Mouse (Mus musculus) midbrain, embryonic 16.5 days (tissue): Measurements from ENCODE around the gene 2310022A10Rik. TPM values are rescaled to one million over a fixed set of nuclear protein-coding genes. Genes with fewer than 3 reads are reported as not detected.

Source experiments
- ATAC-seq: fragments of 200-750 bp; cut with Nextera tagmentation; 2 replicates; pipeline ENCODE4 v1.8.0; 2017; ENCODE audit warnings: moderate TSS enrichment
- H3K27ac ChIP-seq: fragments of 300-500 bp; sonication (generic); 2 replicates; pipeline ENCODE4 v1.5.1; 2014; ENCODE audit warnings: mild to moderate bottlenecking, low read length, mixed read lengths
- H3K27me3 ChIP-seq: fragments of 300-500 bp; sonication (generic); 2 replicates; pipeline ENCODE4 v1.6.1; 2014; ENCODE audit warnings: low read depth, low read length, mixed read lengths; ENCODE audit not compliant: control insufficient read depth, insufficient read depth
- H3K36me3 ChIP-seq: fragments of 300-500 bp; sonication (generic); 2 replicates; pipeline ENCODE4 v1.6.1; 2014; ENCODE audit warnings: mild to moderate bottlenecking, low read length, moderate library complexity, mixed read lengths; ENCODE audit not compliant: control insufficient read depth, insufficient read depth
- H3K4me1 ChIP-seq: fragments of 300-500 bp; sonication (generic); 2 replicates; pipeline ENCODE4 v1.6.1; 2014; ENCODE audit warnings: mild to moderate bottlenecking, low read length, mixed read lengths; ENCODE audit not compliant: control insufficient read depth, insufficient read depth
- H3K4me2 ChIP-seq: fragments of 300-500 bp; sonication (generic); 2 replicates; pipeline ENCODE4 v1.6.1; 2014; ENCODE audit warnings: mild to moderate bottlenecking, low read length, mixed read lengths
- H3K4me3 ChIP-seq: fragments of 300-500 bp; sonication (generic); 2 replicates; pipeline ENCODE4 v1.5.1; 2014; ENCODE audit warnings: low read depth, mild to moderate bottlenecking, low read length, moderate library complexity, mixed read lengths
- H3K9ac ChIP-seq: fragments of 300-500 bp; sonication (generic); 2 replicates; pipeline ENCODE4 v1.6.1; 2014; ENCODE audit warnings: low read depth, low read length, mixed read lengths
- H3K9me3 ChIP-seq: fragments of 300-500 bp; sonication (generic); replicated peaks from 2 replicates; pipeline ENCODE4 v1.6.1; 2014; ENCODE audit warnings: mild to moderate bottlenecking, low read length, mixed read lengths; ENCODE audit not compliant: control insufficient read depth, poor library complexity, severe bottlenecking
- WGBS: fragments of 180-500 bp; shearing (Covaris S2); extraction: QIAGEN DNeasy Blood & Tissue Kit; methylation state at CpG from one replicate; pipeline ENCODE4 v1.1.7; 2014; 5-methylcytosine and 5-hydroxymethylcytosine counted together
- polyA plus RNA-seq: library from polyadenylated mRNA; unstranded; fragments of >200 nt; fragmentation: Nextera tagmentation; extraction: Ambion mirVana; gene quantifications from 2 replicates; pipeline ENCODE4 v1.2.1, GENCODE M21; 2015

2310022A10Rik gene
- 35.6 and 37.5 TPM in 2 replicates for polyA plus RNA-seq

DNA sequence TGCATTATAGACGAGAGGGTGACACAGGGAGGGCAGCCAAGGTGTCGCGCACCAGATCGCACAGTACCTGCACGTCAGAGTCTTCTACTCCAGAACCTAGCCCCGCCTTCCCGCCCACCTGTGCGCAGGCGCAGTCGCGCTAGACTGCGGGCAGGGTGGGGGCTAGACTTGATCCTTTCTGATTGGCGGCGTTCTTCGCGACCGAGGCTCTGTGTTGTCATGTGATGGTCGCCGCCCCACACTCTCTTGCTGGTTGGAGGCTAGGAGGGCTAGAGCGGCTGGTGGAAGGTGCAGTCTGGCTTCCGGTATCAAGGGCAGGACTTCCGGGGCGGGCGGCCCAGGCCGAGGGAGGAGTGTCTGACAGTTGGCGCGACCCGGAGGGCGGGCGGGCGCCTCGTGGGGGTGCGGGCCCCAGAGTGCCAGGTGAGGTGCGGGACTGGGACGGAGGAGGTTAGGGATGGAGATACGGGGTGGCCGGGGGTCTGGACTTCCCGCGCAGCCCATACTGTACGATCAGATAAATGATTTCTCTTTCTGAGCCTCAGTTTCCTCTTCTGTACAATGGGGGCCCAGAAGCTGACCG lies at the start of gene 2310022A10Rik, which contains the start of gene Pld3:
Gene 2310022A10Rik, plus strand, starts transcription at position 303 of the 583 bp plus-strand sequence.
Gene Pld3, minus strand, starts transcription at position 288 of the 583 bp plus-strand sequence.
- peak within 1 kb of the TSS; percentile 82 for H3K4me3 ChIP-seq
- H3K4me1 ChIP-seq = peaks cover 22% of the 10 kb centered on the region
- peak within 1 kb of the TSS; percentile 89 for H3K9ac ChIP-seq
- peak within 1 kb of the TSS; percentile 47 for H3K27ac ChIP-seq
- no peaks in the 10 kb centered on the region; the same call in 1 of the 2 replicates for H3K36me3 ChIP-seq
- peak; percentile 99 for ATAC-seq
- H3K27me3 ChIP-seq = no peaks in the 10 kb centered on the region
- H3K9me3 ChIP-seq = no peaks in the 10 kb centered on the region
- 0% methylated on average over 41 of the region's 41 CpGs for whole genome bisulfite sequencing
- H3K4me2 ChIP-seq = peak within 1 kb of the TSS; percentile 91

DNA sequence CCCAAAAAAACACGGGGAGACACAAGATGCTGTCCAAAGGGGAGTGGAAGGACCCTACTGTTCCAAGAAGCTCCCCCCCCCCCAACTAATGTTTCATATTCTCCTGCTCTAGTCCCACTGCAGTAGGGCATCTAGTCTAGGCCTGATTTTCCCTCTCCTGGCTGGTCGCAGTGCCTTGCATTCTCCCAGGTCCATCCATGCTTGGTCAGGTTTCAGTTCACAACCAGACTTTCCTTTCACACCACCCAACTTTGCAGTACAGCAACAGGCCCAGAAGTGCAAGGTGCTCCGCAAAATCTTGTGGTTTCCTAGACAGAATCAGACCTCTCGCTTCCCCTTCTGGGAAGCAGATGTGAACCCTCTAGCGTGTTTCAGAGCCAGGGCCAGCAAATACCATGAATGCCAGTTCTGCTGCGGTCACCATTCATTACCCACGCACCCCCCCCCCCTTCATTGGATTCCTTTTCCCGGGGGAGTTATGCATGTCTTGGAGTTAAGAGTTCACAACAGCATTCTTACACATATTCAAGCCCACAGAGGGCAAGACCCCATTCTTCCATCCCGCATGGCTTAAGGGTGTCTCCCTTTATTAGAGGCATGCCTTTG lies 46.2 kb upstream of the 2310022A10Rik start:
- 0 out of 2 replicates have a peak overlapping the region, but pooled peaks have one; percentile 67 for H3K9ac ChIP-seq
- H3K4me2 ChIP-seq = peak overlapping the region; percentile 65
- H3K27me3 ChIP-seq = no peaks in the 10 kb centered on the region
- H3K9me3 ChIP-seq = no peaks in the 10 kb centered on the region
- H3K4me1 ChIP-seq = peaks cover 8% of the 10 kb centered on the region; the same call in 1 of the 2 replicates
- no peak for ATAC-seq
- peak overlapping the region; percentile 48 for H3K4me3 ChIP-seq
- 52% methylated on average over 9 of the region's 9 CpGs for WGBS
- H3K36me3 ChIP-seq = no peaks in the 10 kb centered on the region
- peak overlapping the region; percentile 90; the same call in 1 of the 2 replicates for H3K27ac ChIP-seq

DNA sequence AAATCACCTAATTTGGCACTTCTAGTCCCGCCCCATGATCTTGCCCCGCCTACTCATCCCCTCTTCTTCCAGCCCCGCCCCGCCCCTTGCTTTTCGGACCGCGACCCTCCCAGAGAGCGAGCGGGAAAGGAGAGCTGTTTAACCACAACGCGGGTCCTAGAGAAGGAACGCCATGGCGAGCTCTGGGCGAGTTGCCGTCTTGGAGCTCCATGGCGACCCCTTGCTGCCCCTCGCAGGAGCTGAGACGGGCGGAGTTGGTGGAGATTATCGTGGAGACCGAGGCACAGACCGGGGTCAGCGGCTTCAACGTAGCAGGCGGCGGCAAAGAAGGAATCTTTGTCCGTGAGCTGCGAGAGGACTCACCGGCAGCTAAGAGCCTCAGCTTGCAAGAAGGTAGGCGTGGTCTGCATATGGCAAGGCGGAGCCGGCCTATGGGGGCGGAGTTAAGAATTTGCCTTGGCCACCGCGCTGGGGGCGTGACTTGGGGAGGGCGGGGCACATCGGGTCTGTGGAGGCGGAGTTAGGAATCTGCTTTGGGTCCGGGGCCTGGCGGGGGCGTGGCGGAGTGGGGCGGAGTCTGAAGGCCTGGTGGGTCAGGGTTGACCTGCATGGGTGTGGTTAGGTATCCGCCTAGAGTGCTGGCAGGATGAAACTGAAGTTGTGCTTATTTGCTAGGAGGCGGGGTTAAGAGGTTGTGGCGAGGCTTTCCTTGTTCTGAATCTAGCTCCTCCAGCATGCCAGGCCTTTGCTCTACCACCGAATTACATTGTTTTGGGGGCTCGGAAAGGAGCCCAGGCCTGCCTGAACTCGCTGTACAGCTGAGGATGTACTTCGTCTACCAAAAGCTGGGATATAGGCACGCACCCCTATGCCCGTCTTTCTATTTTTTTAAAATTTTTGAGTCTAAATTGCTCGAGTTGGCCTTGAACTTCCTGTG lies 45.1 kb upstream of the 2310022A10Rik start:
- WGBS = under 1% methylated on average over 53 of the region's 54 CpGs

DNA sequence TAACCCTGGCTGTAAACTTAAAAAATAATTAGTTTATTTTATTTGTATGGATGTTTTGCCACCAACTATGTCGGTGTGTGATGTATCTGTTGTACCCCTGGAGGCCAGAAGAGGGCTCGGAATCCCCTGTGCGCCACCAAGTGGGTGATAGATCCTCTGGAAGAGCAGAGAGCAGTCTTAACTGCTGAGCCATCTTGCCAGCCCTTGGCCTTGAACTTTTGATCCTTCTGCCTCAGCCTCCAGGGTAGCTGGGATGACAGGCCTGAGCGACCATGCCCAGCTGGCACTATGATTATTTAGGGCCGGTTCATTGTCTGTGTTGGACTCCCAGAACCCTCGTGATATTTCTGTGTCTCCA lies 44.4 kb upstream of the 2310022A10Rik start:
- Histone ChIP-seq H3K4me3 (peak overlapping the region; percentile 48), H3K9me3 (no peaks in the 10 kb centered on the region), H3K4me1 (peaks cover 8% of the 10 kb centered on the region; the same call in 1 of the 2 replicates), H3K4me2 (peak overlapping the region; percentile 65), H3K9ac (no peak overlapping the region), H3K36me3 (no peaks in the 10 kb centered on the region), H3K27me3 (no peaks in the 10 kb centered on the region), H3K27ac (peak overlapping the region; percentile 90)
- peak; percentile 44 for ATAC-seq
- WGBS = 26% methylated on average over 6 of the region's 6 CpGs

More for the DNA sequence above, 45.1 kb upstream of the 2310022A10Rik start:
- no peaks in the 10 kb centered on the region for H3K36me3 ChIP-seq
- peak overlapping the region; percentile 90 for H3K27ac ChIP-seq
- no peaks in the 10 kb centered on the region for H3K9me3 ChIP-seq
- peak overlapping the region; percentile 65 for H3K4me2 ChIP-seq
- H3K4me1 ChIP-seq = peaks cover 8% of the 10 kb centered on the region; the same call in 1 of the 2 replicates
- H3K9ac ChIP-seq = peak overlapping the region; percentile 67
- H3K4me3 ChIP-seq = peak overlapping the region; percentile 48
- ATAC-seq = peak; percentile 91
- H3K27me3 ChIP-seq = no peaks in the 10 kb centered on the region

DNA sequence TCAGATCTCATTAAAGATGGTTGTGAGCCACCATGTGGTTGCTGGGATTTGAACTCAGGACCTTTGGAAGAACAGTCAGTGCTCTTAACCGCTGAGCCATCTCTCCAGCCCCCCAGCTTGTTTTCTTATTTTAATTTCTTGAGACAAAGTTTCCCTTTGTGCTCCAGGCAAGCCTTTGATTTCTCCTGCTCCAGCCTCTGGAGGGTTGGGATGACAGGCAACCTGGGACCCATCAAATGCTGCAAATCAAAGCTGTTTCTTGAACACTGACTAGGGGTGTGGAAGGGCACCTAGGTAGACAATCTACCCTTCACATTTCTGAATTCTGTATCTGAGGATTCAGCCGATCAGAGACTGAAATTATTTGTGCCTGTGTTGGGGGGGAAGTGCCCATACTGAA lies 42.2 kb upstream of the 2310022A10Rik start:
- H3K27me3 ChIP-seq = no peaks in the 10 kb centered on the region
- H3K27ac ChIP-seq = no peak overlapping the region
- peaks cover 8% of the 10 kb centered on the region; the same call in 1 of the 2 replicates for H3K4me1 ChIP-seq
- H3K4me3 ChIP-seq = no peak overlapping the region
- no peak for ATAC-seq
- H3K4me2 ChIP-seq = no peak overlapping the region
- WGBS = 81% methylated on average over 2 of the region's 2 CpGs
- H3K9me3 ChIP-seq = no peaks in the 10 kb centered on the region
- no peak overlapping the region for H3K9ac ChIP-seq
- no peaks in the 10 kb centered on the region for H3K36me3 ChIP-seq

DNA sequence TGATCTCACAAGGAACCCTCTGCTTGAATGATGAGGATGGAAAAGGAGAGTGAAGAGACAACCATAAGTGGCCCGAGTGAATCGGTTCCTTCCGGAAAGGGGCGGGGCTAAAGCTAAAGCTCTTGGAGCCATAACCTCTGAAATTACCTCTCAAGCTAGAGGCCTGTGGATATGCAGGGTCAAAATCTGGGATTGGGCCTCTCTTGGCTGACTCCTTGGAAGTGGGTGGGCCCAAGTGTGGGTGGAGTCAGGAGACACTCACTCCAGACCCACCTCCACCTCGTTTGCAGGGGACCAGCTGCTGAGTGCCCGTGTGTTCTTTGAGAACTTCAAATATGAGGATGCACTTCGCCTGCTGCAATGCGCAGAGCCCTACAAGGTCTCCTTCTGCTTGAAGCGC lies 38.1 kb upstream of the 2310022A10Rik start:
- H3K4me1 ChIP-seq = no peaks in the 10 kb centered on the region
- 80% methylated on average over 9 of the region's 9 CpGs for WGBS
- no peak for ATAC-seq
- no peaks in the 10 kb centered on the region for H3K27me3 ChIP-seq
- no peak overlapping the region for H3K9ac ChIP-seq
- no peak overlapping the region for H3K4me3 ChIP-seq
- H3K9me3 ChIP-seq = no peaks in the 10 kb centered on the region
- no peak overlapping the region for H3K4me2 ChIP-seq
- H3K36me3 ChIP-seq = no peaks in the 10 kb centered on the region
- no peak overlapping the region for H3K27ac ChIP-seq

DNA sequence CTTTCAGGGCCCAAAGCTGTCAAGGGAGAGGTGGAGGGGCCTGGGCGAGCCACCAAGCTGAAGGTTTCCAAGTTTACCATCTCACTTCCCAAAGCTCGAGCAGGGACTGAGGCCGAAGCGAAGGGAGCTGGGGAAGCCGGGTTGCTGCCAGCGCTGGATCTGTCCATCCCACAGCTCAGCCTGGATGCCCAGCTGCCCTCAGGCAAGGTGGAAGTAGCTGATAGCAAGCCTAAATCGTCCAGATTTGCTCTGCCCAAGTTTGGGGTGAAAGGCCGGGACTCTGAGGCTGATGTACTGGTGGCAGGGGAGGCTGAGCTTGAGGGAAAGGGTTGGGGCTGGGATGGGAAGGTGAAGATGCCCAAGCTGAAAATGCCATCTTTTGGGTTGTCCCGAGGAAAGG lies 34.7 kb upstream of the 2310022A10Rik start:
- H3K4me3 ChIP-seq = no peak overlapping the region
- H3K36me3 ChIP-seq = no peaks in the 10 kb centered on the region
- no peak for ATAC-seq
- 88% methylated on average over 9 of the region's 9 CpGs for WGBS
- no peaks in the 10 kb centered on the region for H3K9me3 ChIP-seq
- H3K4me2 ChIP-seq = no peak overlapping the region
- H3K27ac ChIP-seq = no peak overlapping the region
- H3K27me3 ChIP-seq = no peaks in the 10 kb centered on the region
- H3K4me1 ChIP-seq = no peaks in the 10 kb centered on the region
- H3K9ac ChIP-seq = no peak overlapping the region

DNA sequence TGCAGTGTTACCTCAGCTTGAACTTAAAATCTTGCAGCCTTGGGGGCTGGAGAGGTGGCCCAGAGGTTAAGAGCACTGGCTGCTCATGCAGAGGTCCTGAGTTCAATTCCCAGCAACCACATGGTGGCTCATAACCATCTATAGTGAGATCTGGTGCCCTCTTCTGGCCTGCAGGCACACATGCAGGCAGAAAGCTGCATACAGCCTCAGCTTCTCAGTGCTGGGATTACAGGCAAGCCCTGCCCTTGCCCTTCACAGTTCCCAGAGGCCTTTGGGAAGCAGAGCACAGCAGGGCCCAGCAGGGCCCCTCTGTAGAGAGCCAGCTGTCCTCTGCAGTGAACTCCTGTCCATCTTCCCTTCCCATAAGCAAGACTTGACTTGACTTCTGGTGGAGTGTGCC lies 32.9 kb upstream of the 2310022A10Rik start:
- no peak overlapping the region for H3K27ac ChIP-seq
- no peak overlapping the region for H3K9ac ChIP-seq
- H3K36me3 ChIP-seq = no peaks in the 10 kb centered on the region
- H3K4me3 ChIP-seq = no peak overlapping the region
- H3K4me1 ChIP-seq = no peaks in the 10 kb centered on the region
- no peak for ATAC-seq
- H3K4me2 ChIP-seq = no peak overlapping the region
- no peaks in the 10 kb centered on the region for H3K27me3 ChIP-seq
- no peaks in the 10 kb centered on the region for H3K9me3 ChIP-seq
